Mouse (Mus musculus) kidney, adult 2 months (tissue): ENCODE measurements around the gene Ror2. TPM values are rescaled to one million over a fixed set of nuclear protein-coding genes. Genes with fewer than 3 reads are reported as not detected.

Experiments
- DNase-seq: peaks from one replicate; pipeline ENCODE4 v3.0.0; 2021
- H3K27ac ChIP-seq: fragments of 200-500 bp; 2 replicates; pipeline ENCODE4 v1.5.1; 2012; ENCODE audit warnings: low read depth, low read length, control low read depth, inconsistent platforms; ENCODE audit not compliant: insufficient read depth
- H3K27me3 ChIP-seq: fragments of 200-500 bp; replicated peaks from 2 replicates; pipeline ENCODE4 v1.6.1; 2012; ENCODE audit warnings: mild to moderate bottlenecking, moderate library complexity, low read length, inconsistent platforms; ENCODE audit not compliant: control insufficient read depth, insufficient read depth
- H3K36me3 ChIP-seq: fragments of 200-500 bp; 2 replicates; pipeline ENCODE4 v1.6.1; 2012; ENCODE audit warnings: mild to moderate bottlenecking, moderate library complexity, low read length, inconsistent platforms; ENCODE audit not compliant: control insufficient read depth, insufficient read depth
- H3K4me1 ChIP-seq: fragments of 200-500 bp; 2 replicates; pipeline ENCODE4 v1.6.1; 2011; ENCODE audit warnings: low read length; ENCODE audit not compliant: control insufficient read depth, insufficient read depth
- H3K4me3 ChIP-seq: fragments of 200-500 bp; 2 replicates; pipeline ENCODE4 v1.5.1; 2011; ENCODE audit warnings: mild to moderate bottlenecking, low read depth, low read length, control low read depth; ENCODE audit not compliant: insufficient read depth
- CTCF ChIP-seq: fragments of 200-500 bp; conservative IDR thresholded peaks from 2 replicates; pipeline ENCODE4 v1.5.1; 2011; ENCODE audit warnings: low read depth, mild to moderate bottlenecking, control low read depth, low read length, moderate library complexity, mixed read lengths; ENCODE audit not compliant: insufficient read depth, insufficient read length
- POLR2A ChIP-seq: fragments of 200-500 bp; IDR thresholded peaks from one replicate; pipeline ENCODE4 v1.6.1; 2011; ENCODE audit warnings: low read depth, low read length, control low read depth
- WGBS: fragments of 180-500 bp; shearing (Covaris S2); methylation state at CpG from one replicate; pipeline ENCODE4 v1.1.7; 2018; 5-methylcytosine and 5-hydroxymethylcytosine counted together
- polyA plus RNA-seq: library from polyadenylated mRNA; depleted of rRNA; stranded (reverse); fragments of >200 nt; gene quantifications from 2 replicates; pipeline ENCODE4 v1.2.3, GENCODE M21; 2012

Ror2 gene
- polyA plus RNA-seq, 1 experiment: 3.7 TPM

GRCm38 (mm10) chr13:53145511-53145910, 140.4 kb downstream of the Ror2 start:
- 70% methylated on average over 3 of the region's 3 CpGs for WGBS
- Histone ChIP-seq H3K4me3 (no peak overlapping the region), H3K27ac (no peak overlapping the region), H3K36me3 (no peaks in the 10 kb centered on the region), H3K27me3 (no peaks in the 10 kb centered on the region), H3K4me1 (no peaks in the 10 kb centered on the region)
- DNase-seq: no peak
- no peak for TF ChIP-seq POLR2A
- TF ChIP-seq CTCF: no peak

GRCm38 (mm10) chr13:53143076-53143475, 142.8 kb downstream of the Ror2 start:
- TF ChIP-seq CTCF: no peak
- TF ChIP-seq POLR2A: no peak
- WGBS: 44% methylated on average over 5 of the region's 5 CpGs

GRCm38 (mm10) chr13:53142268-53142667, 143.7 kb downstream of the Ror2 start:
- TF ChIP-seq POLR2A (no peak), CTCF (no peak)
- WGBS: 58% methylated on average over 10 of the region's 10 CpGs
- Histone ChIP-seq H3K36me3 (no peaks in the 10 kb centered on the region), H3K4me3 (no peak overlapping the region), H3K4me1 (no peaks in the 10 kb centered on the region), H3K27ac (no peak overlapping the region), H3K27me3 (no peaks in the 10 kb centered on the region)
- peak; percentile 68 for DNase-seq

More at GRCm38 (mm10) chr13:53143076-53143475, 142.8 kb downstream of the Ror2 start:
- DNase-seq: no peak
- H3K36me3 ChIP-seq: no peaks in the 10 kb centered on the region
- H3K4me3 ChIP-seq: no peak overlapping the region
- H3K27ac ChIP-seq: no peak overlapping the region
- no peaks in the 10 kb centered on the region for H3K4me1 ChIP-seq
- no peaks in the 10 kb centered on the region for H3K27me3 ChIP-seq

GRCm38 (mm10) chr13:53140298-53140697, 145.6 kb downstream of the Ror2 start:
- TF ChIP-seq POLR2A (no peak), CTCF (no peak)
- WGBS: 91% methylated on average over 2 of the region's 2 CpGs
- no peak overlapping the region for H3K4me3 ChIP-seq
- no peaks in the 10 kb centered on the region for H3K36me3 ChIP-seq
- H3K4me1 ChIP-seq: no peaks in the 10 kb centered on the region
- H3K27ac ChIP-seq: no peak overlapping the region
- DNase-seq: no peak
- no peaks in the 10 kb centered on the region for H3K27me3 ChIP-seq

GRCm38 (mm10) chr13:53130567-53130966, 155.4 kb downstream of the Ror2 start:
- WGBS: 75% methylated on average over 13 of the region's 13 CpGs
- TF ChIP-seq CTCF: no peak
- no peak for TF ChIP-seq POLR2A

GRCm38 (mm10) chr13:53130032-53130431, 155.9 kb downstream of the Ror2 start:
- no peaks in the 10 kb centered on the region for H3K27me3 ChIP-seq
- H3K4me3 ChIP-seq: no peak overlapping the region
- H3K36me3 ChIP-seq: no peaks in the 10 kb centered on the region
- H3K4me1 ChIP-seq: no peaks in the 10 kb centered on the region
- no peak for DNase-seq
- H3K27ac ChIP-seq: no peak overlapping the region
- 81% methylated on average over 5 of the region's 5 CpGs for WGBS
- TF ChIP-seq POLR2A: no peak
- no peak for TF ChIP-seq CTCF

More at GRCm38 (mm10) chr13:53130567-53130966, 155.4 kb downstream of the Ror2 start:
- H3K27ac ChIP-seq: no peak overlapping the region
- H3K36me3 ChIP-seq: no peaks in the 10 kb centered on the region
- no peak for DNase-seq
- no peaks in the 10 kb centered on the region for H3K27me3 ChIP-seq
- no peaks in the 10 kb centered on the region for H3K4me1 ChIP-seq
- H3K4me3 ChIP-seq: no peak overlapping the region

GRCm38 (mm10) chr13:53125627-53126026, 160.3 kb downstream of the Ror2 start:
- DNase-seq: peak; percentile 61
- H3K4me3 ChIP-seq: no peak overlapping the region
- no peak overlapping the region for H3K27ac ChIP-seq
- no peaks in the 10 kb centered on the region for H3K4me1 ChIP-seq
- no peaks in the 10 kb centered on the region for H3K27me3 ChIP-seq
- TF ChIP-seq CTCF (no peak), POLR2A (no peak)
- WGBS: 73% methylated on average over 5 of the region's 5 CpGs
- H3K36me3 ChIP-seq: no peaks in the 10 kb centered on the region
